Mouse (Mus musculus) CH12.LX (cell line): ENCODE results near the gene Cyp4f14.

Experiments used
- CTCF ChIP-seq, 2 experiments: IDR thresholded peaks in 1 of 2; conservative IDR thresholded peaks in 1 of 2; 2 replicates each; pipeline ENCODE4 v1.5.1; 2011 to 2012; ENCODE audit warnings: low read depth in 2 of 2, low read length in 2 of 2, improper control_type of control experiment in 1 of 2, inconsistent platforms in 1 of 2, mild to moderate bottlenecking in 1 of 2, moderate library complexity in 1 of 2
- EP300 ChIP-seq: IDR thresholded peaks from 2 replicates; pipeline ENCODE4 v1.6.1; 2011; ENCODE audit warnings: low read length, improper control_type of control experiment
- ETS1 ChIP-seq: conservative IDR thresholded peaks from 2 replicates; pipeline ENCODE4 v1.6.1; 2012; ENCODE audit warnings: low read depth, mild to moderate bottlenecking, inconsistent platforms, low read length, improper control_type of control experiment, moderate library complexity
- HCFC1 ChIP-seq: IDR thresholded peaks from 2 replicates; pipeline ENCODE4 v1.6.1; 2012; ENCODE audit warnings: low read depth, mild to moderate bottlenecking, inconsistent platforms, low read length, improper control_type of control experiment
- MAFK ChIP-seq: IDR thresholded peaks from 2 replicates; pipeline ENCODE4 v1.6.1; 2011; ENCODE audit warnings: low read length, improper control_type of control experiment; ENCODE audit not compliant: insufficient replicate concordance
- MYC ChIP-seq: IDR thresholded peaks from 2 replicates; pipeline ENCODE4 v1.6.1; 2011; ENCODE audit warnings: low read depth, mild to moderate bottlenecking, improper control_type of control experiment, low read length
- RAD21 ChIP-seq: IDR thresholded peaks from 2 replicates; pipeline ENCODE4 v1.6.1; 2011; ENCODE audit warnings: low read depth, mild to moderate bottlenecking, low read length, improper control_type of control experiment, moderate library complexity
- TBP ChIP-seq: conservative IDR thresholded peaks from 2 replicates; pipeline ENCODE4 v1.6.1; 2011; ENCODE audit warnings: low read depth, low read length, improper control_type of control experiment
- ZC3H11A ChIP-seq: IDR thresholded peaks from 2 replicates; pipeline ENCODE4 v1.6.1; 2012; ENCODE audit warnings: low read depth, mild to moderate bottlenecking, inconsistent platforms, low read length, improper control_type of control experiment

DNA sequence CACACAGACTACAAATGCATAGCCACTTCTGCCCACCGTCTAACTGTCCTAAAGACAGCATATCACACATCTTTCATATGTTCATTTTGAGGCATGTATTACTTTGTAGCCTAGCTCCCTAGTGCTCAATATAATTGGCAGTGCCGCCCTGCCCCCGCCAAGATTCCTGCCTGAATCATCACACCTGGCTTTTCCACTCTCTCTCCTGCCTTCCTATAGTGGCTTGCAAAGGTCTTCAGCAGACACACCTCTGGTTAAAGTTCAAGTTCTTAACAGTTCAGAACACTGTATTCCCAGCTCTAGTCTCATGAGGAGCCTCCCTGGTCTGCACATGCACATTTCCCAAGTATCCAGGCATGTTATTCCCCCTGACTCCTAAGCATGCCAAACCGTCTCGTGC, 10.7 kb upstream of the Cyp4f14 start:
- no peak for TF ChIP-seq HCFC1
- TF ChIP-seq EP300, result no peak
- no peak for TF ChIP-seq ETS1
- no peak for TF ChIP-seq MYC
- no peak for TF ChIP-seq CTCF (conservative IDR thresholded peaks at IDR 0.05 in 1 of 2, IDR thresholded peaks at IDR 0.05 in 1 of 2; ENCODE audit: low read depth in 2 of 2, low read length in 2 of 2)
- no peak for TF ChIP-seq RAD21
- no peak for TF ChIP-seq MAFK
- no peak for TF ChIP-seq TBP
- TF ChIP-seq ZC3H11A, result no peak
